Mouse (Mus musculus): ENCODE measurements around the gene Tcf3.

The Tcf3 gene

GRCm38 (mm10) chr10:80406684-80407501 is 26.6 kb downstream of the Tcf3 start, which contains the start of gene Uqcr11:
Gene Uqcr11 (minus strand): TSS chr10:80406830.
- DNase-seq, result peak; percentile 96

- no peak for DNase-seq
These were observed 27.8 kb downstream of the Tcf3 start for GRCm38 (mm10) chr10:80405481-80406173.

- peak; percentile 64 for DNase-seq
These were observed 30.3 kb downstream of the Tcf3 start for GRCm38 (mm10) chr10:80403044-80403692.

- DNase-seq, result peak; percentile 55
These were observed 32.7 kb downstream of the Tcf3 start for GRCm38 (mm10) chr10:80400704-80401161.

- peak; percentile 70 for DNase-seq
These were observed 33.3 kb downstream of the Tcf3 start for GRCm38 (mm10) chr10:80399973-80400703.

DNA sequence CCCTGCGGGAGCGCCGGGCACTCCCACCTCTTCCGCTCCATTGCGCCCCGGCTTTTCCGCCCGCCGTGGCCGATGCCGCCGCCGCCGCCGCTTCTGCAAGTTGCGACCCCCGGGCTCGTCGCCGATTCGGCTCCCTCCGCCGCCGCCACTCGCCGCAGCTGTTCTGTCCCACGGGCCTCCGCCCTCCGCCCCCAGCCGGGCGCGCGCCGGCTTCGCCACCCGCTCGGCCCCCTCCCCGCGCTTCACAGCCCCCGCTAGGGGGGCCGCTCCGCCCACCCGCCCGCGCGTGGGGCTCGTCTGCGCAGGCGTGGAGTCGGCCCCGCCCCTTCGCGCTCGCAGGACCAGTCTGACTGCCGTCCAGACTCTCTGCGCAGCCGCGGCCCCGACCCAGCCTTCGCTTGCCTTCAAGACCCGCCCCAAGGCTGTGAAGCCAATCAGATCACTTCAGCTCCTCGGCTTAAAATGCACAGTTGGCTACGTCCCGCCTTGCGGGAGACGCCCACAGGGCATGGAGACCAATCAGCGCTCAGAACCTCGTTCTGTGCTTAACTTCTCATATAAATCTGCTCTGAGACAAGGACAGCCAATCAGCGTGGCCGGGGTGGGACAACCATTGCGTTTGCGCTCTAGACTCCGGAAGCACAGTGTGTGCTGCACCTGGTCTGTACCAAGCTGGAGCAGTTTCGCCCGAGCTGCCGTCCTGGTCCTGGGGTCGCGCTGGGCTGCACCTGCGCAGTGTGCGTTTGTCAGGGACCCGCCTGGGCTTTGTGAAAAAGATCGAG is 34.1 kb downstream of the Tcf3 start, which contains the start of gene Mbd3:
Mbd3 (minus strand) TSS at position 360 of the 782 bp plus-strand sequence.
- DNase-seq, result peak; percentile 100

DNA sequence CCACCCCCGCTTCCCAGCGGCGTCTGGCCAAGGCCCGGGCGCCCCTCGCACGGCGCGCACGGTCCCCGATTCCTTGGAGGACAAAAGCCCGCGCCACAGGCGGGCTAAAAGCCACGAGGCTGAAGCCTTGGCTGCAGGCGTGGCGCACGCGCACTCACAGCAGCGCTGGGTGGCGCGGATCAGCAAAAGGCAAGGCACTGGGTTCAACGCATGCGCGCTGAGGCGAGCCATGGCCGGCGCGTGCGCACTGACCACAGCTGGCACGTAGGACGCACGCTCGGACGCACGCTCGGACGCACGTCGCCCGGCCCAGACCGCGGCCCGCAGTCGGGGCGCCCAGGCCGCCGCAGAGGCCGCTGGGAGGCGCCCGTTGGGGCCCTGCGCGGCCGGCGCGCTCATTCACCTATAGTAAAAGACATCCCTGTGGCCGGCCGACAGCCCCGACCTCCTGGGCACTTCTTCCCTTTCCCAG is 34.7 kb downstream of the Tcf3 start:
- DNase-seq, result peak; percentile 99

DNA sequence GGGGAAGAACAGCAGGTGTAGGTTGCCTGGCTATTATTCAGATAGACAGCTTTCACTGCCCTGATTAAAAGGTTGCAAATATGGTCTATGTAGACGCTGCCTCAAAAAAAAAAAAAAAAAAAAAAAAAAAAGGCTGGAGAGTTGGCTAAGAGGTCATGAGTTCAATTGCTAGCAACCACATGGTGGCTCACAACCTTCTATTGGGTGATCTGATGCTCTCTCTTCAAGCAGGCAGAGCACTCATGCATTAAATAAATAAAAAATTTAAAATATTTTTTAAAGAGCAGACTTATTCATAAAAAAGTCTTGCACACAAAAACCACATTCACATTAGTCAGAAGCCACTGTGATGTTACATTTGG is 35.3 kb downstream of the Tcf3 start:
- DNase-seq, result no peak

- peak; percentile 70 for DNase-seq
These were observed 35.8 kb downstream of the Tcf3 start for GRCm38 (mm10) chr10:80397524-80398173.

- DNase-seq, result peak; percentile 64
These were observed 36.5 kb downstream of the Tcf3 start for GRCm38 (mm10) chr10:80396822-80397523.

- peak; percentile 59 for DNase-seq
These were observed 38.3 kb downstream of the Tcf3 start for GRCm38 (mm10) chr10:80395025-80395627.

DNA sequence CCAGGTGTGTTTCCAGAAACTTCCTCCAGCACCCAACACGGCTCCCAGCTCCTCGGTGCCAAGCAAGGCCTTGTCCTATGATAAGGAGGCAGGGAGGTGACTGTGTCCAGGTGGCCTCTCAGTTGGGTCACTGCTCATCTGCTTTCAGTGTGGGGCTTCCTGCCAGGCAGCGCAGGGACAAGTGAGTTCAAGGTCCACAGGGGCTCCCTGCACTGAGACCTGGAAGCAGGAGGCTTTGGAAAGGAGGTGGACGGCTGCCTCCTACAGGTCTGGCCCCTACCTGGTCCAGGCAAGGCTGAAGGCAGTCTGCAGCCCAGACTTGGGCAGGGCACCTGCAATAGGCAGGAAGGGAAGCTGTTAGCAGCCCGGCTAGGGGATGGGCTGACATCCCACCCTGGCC is 40.8 kb downstream of the Tcf3 start:
- no peak for DNase-seq

GRCm38 (mm10) chr10:80390697-80391096 is 42.8 kb downstream of the Tcf3 start:
- no peak for DNase-seq

GRCm38 (mm10) chr10:80389185-80389708 is 44.2 kb downstream of the Tcf3 start:
- DNase-seq, result peak; percentile 56

DNA sequence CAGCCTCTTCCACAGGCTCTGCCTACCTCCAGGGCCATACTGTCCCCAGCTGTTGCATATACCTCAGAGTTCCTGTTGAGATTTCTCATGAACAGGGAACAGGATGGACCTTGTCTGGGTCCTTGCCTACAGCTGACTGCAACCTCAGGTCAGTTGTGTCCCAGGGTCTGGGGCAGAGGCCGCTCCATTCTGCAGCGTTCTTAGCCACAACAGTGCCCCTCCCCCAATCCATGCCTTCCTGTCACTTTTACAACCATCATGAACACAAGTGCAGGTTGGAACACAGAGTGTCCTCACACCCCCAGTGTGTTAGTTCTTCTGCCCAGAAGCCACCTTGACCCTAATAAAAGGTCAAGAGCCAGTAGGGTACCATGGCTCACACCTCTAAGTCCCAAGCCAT is 44.7 kb downstream of the Tcf3 start:
- peak; percentile 67 for DNase-seq

- DNase-seq, result peak; percentile 83
These were observed 45.9 kb downstream of the Tcf3 start, which contains the start of gene Mex3d for GRCm38 (mm10) chr10:80387522-80387959. Gene Mex3d (minus strand): TSS chr10:80387659.

DNA sequence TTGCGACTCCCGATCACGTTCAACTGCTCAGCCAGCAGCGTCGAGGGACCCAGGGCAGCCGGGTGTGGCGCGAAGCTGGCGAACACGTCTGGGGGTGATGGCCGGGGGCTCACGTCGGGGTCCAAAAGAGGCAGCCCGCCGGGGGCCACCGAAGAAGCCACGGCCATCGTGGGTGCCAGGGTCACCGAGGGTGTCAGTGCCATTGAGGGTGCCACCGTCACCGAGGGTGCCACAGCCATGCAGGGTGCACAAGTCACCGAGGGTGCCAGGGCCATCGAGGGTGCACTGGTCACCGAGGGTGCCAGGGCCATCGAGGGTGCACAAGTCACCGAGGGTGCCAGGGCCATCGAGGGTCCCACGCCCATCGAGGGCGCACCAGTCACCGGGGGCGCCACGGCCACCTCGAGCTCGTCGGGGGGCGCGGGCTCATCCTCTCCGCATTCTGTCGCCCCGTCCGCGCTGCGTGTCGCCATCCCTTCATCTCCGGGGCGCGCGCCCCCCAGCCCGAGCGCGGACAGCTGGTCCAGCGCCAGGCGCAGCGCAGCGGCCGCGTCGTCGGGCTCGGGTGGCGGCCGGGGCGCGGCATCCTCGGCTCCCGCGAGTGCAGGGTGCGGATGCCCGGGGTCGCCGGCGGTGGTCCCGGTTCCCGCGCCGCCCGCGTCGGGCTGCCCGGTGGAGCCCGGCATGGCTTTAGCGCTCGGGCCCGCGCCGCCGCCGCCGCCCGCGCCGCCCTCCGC is 46.5 kb downstream of the Tcf3 start:
- peak; percentile 75 for DNase-seq

- peak; percentile 71 for DNase-seq
These were observed 47.4 kb downstream of the Tcf3 start for GRCm38 (mm10) chr10:80385811-80386734.

All from cerebellum, adult 9-11 months (tissue).